Mouse (Mus musculus) heart, postnatal 14 days (tissue): ENCODE results near the gene Clpp. TPM values are rescaled to one million over a fixed set of nuclear protein-coding genes. Genes with fewer than 3 reads are reported as not detected.
A peak's percentile ranks its signal among the peaks of the same experiment; 100 is the strongest.

Source experiments
- DNase-seq, 2 experiments: peaks; one replicate each; pipeline ENCODE4 v3.0.0; 2021 to 2022
- intact Hi-C: fragments of 180-260 bp; cut with DNase I; formaldehyde crosslinking; loops from one replicate; pipeline ENCODE4 v1.15.1; 2025
- total RNA-seq, 2 experiments: library from RNA; stranded (reverse); gene quantifications; 2 replicates each; pipeline ENCODE4 v1.2.3; 2021

Gene Clpp
- total RNA-seq, 2 experiments from 2014 or later: 57.3 to 64.0 TPM

DNA sequence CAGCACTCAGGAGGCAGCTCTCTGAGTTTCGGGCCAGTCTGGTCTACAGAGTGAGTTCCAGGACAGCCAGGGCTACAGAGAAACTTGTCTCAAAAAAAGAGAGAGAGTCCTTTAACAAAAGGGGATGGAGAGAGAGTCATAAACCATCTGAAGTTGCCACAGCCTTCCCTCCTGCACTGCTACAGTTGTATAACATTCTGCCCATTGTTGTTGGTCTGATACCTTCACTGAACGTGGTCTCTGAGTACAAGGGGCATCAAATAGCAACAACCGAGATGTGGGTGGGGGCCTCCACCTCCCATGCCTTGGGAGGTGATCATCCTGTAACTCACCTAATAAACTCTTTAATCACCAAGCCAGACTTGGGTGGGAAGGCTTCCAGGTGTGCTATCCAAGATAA lies 4.4 kb upstream of the Clpp start:
- no peak for DNase-seq
- intact Hi-C loops: no loop called here

DNA sequence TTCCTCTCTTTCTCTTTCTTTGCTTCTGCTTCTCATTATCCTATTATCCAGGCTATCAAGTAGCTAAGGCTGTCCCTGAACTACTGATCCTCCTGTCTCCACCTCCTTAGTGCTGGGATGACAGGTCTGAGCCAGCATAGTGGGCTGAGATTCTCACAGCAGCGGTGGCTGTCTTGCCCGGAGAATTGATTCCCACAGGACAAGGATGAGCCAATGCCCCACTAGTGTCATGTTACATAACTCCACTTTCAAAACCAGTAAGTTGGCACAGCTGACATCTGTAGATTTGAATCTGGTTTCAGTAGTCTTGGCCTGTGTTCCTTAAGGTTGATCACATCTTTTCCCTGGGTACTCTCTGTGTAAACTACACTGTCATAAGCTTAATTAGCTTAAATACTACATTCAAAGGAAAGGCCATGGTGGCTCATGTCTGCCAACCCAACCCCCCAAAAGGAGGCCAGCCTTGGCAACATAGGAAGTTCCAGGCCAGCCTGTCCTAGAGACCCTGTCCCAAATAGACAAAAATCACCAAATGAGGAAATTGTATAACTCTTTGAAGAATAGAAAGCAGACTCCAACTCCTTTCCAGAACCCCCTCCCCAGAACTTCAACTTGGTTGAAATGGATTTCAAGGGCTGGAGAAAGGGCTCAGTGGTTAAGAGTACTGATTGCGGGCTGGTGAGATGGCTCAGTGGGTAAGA lies 3.9 kb upstream of the Clpp start:
- intact Hi-C loops: no loop called here
- no peak for DNase-seq

DNA sequence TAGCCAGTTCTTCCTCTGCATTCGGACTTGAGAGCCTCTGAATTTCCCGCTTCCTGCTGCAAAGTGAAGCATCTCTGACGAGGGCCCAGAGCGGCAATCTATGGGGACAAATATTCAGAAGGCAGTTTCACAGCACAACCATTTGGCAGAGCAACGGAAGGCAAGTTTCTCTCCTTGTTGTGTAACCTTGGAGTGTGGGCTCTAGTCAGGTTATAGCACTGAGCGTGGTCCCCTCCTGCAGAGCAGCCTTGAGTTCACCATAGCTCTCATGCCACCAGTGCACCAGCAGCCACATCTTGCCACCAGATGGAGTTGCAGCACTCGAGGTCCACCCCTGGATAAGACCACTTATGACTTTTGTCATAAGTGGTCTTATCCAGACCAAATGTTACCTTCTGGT lies 1.7 kb upstream of the Clpp start:
- intact Hi-C loops: loop anchor here (2.0 kb wide), 1 partner anchor 54 kb away; the partner anchor contains the start of gene Mllt1
- peak in 1 of 2 experiments; percentile 1 for DNase-seq

GRCm38 (mm10) chr17:56988921-56989430 lies 1.1 kb upstream of the Clpp start:
- no peak for DNase-seq
- intact Hi-C loops: loop anchor here (2.0 kb wide), 1 partner anchor 54 kb away; the partner anchor contains the start of gene Mllt1

DNA sequence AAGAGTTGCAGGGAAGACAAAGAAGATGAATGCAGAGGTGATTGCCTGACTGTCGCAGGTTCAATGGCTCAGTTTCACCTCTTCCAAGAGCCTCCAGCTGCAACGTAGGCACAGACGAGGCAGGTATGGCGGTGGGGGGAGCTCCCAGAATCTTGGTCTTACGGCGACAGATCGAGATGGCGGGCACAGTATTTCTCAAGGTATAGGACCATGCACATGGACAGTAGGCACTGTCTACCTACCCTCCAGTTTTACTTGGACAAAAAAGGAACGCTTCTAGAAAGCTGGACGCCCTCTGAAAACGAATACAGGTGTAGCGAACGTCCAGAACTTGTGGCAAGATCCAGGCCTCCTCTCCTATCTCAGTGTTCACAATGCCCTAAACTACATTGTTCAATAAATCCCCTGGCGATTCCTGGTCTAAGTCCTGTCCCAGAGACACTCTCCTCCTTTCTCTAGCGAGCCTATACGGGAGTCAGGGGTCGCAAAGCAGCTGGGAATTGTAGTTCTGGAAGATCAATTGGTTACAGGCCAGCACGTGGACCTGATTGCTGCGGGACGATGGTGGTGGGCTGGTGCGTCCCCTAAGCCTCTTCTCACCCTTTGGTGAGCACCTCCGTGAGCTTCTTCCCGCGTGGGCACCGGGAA lies 514 bp upstream of the Clpp start:
- DNase-seq: peak in 1 of 2 experiments; percentile 78
- intact Hi-C loops: loop anchor here (2.0 to 10.0 kb wide), 4 partner anchors 21 to 255 kb away; partner anchors contain the start of genes Gm17949, Gpr108, Gtf2f1 and Mllt1

DNA sequence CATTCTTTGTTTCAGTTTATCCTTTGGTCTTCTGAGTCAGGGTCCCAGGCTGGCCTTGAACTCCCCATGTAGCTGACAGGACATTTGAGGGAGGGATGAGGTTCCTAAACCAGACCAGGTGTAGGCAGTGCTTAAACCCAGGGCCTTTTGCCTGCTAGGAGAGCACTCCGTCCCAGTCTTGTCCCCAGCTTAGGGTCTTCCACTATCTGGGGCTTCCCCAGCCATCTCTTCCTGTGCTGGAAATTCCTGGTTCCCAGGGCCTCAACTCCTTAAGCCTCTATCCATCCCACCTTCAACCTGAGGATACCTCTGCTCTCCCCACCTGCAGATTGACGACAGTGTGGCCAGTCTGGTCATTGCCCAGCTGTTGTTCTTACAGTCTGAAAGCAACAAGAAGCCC lies 861 bp downstream of the Clpp start:
- intact Hi-C loops: loop anchor here (2.0 to 10.0 kb wide), 3 partner anchors 20 to 254 kb away; partner anchors contain the start of genes Gm17949, Gpr108, Gtf2f1 and Rfx2
- no peak for DNase-seq

DNA sequence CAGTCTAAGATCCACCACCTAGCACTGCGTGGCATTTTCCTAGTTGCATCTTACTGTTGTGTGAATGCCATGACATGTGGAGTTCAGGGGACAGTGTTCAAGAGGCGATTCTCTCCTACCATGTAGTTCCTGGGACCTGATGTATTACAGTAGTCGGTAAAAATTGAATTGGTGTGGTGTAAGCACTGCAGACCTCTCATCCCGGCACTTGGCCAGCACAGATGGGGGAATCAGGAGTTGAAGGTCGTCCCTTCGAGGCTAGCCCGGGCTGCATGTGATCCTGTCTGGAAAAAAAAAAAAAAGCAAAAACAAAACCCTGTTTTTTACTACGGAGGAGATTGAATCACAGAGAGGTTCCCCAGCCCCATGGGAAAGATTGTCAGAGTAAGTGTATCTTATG lies 4.9 kb downstream of the Clpp start:
- no peak for DNase-seq
- intact Hi-C loops: loop anchor here (5.0 to 10.0 kb wide), 2 partner anchors 62 to 250 kb away; partner anchors contain the start of genes Crb3, Gpr108, Slc25a23 and Trip10

DNA sequence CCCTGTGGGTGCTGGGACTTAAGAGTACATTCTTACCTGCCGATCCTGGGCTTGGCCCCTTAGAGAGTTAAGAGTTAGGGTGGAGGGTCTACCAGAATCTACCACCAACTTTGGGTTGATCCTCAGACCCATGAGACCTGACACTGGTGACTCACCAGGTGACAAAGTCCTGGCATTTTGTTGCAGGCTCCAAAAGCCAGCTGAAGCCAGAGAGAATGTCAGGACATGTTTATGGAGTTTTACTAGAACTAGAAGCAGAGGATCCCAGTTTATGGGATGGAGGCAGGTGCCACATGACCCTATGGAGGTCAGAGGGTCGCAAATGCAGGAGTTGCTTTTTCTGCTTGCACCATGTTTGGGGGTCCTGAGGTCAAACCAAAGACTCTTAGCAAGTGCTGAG lies 6.4 kb downstream of the Clpp start:
- intact Hi-C loops: loop anchor here (2.0 to 10.0 kb wide), 3 partner anchors 61 to 338 kb away; partner anchors contain the start of genes Crb3, Gpr108, Slc25a23 and Trip10

DNA sequence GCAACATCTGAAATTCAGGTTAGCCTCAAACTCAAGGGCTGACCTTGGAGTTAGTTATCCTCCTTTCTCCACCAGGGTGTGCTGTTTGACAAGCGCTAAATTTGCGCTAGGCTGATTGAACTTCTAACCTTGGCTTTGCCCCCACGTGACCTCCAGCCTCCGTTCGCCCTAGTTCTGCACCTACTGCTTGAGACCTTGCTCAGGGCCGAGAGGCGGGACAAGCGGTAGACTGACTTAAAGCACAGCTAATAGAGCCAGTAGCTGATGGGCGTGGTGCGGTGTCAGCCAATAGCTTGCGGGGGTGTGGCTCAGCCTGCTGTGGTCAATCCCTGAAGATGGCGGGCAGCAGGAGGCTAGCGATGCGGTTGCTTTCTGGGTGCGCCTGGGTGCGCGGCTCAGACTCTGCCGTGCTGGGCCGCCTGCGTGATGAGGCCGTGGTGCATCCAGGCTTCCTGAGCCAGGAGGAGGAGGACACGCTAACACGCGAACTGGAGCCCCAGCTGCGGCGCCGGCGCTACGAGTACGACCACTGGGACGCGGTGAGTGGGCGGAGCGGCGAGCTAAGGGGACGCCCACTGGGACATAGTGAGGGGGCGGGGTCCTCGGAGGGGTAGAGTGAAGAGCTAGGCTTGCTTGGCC lies 7.0 kb downstream of the Clpp start, which contains the start of gene Alkbh7:
Alkbh7 (plus strand) TSS at position 311 of the 639 bp plus-strand sequence.
- peak; percentile 93 to 94 for DNase-seq
- intact Hi-C loops: loop anchor here (1.0 to 10.0 kb wide), 4 partner anchors 60 to 338 kb away; partner anchors contain the start of genes Crb3, Gpr108, Slc25a23 and Trip10

More for the DNA sequence above, 6.4 kb downstream of the Clpp start:
- DNase-seq: no peak

DNA sequence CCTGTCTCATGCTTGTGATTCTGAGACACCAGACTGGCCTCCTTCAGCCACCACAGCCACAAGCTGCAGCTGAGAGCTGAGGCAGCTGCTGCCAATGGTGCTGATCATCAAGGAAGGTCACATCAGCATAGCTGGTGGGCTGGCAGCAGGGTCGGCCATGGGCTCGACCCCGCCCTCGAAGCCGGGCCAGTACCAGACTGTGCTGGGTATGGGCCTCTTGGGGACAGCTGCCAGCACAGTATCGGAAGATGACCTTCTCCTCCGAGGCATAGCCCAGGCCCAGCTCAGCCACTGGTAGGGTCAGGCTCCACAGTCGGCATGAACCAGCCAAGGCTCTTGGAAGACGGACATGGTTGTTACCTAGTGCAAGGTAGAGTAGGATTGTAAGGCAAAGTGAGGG lies 9.3 kb downstream of the Clpp start:
- intact Hi-C loops: loop anchor here (5.0 to 10.0 kb wide), 2 partner anchors 58 to 245 kb away; partner anchors contain the start of genes Crb3, Gpr108, Slc25a23 and Trip10

GRCm38 (mm10) chr17:56999968-57000609 lies 10.0 kb downstream of the Clpp start, which contains the start of gene Pspn:
Gene Pspn, minus strand, starts transcription at chr17:57000018.
- no peak for DNase-seq

More for the DNA sequence above, 9.3 kb downstream of the Clpp start:
- DNase-seq: no peak

DNA sequence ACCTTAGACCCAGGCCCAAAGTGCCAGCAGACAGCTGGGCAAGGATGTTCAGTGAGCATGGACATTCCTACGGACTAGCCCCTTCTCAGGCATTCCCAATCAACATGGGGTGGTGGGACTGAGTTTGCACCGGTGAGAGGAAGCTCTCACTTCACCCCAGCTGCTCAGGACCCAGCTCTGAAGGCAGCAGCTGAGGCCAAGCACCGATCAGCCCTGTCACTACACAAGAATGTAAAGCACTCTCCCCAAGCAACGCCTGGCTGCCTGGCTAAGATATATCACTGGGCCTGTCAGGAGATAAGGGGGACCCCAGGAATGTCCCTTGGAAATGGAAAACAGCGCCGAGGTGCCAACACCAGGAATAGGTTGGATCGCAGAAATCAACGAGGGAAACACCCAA lies 11.1 kb downstream of the Clpp start:
- no peak for DNase-seq
- intact Hi-C loops: no loop called here

More at GRCm38 (mm10) chr17:56999968-57000609, 10.0 kb downstream of the Clpp start, which contains the start of gene Pspn:
- intact Hi-C loops: loop anchor here (5.0 to 10.0 kb wide), 2 partner anchors 57 to 245 kb away; partner anchors contain the start of genes Crb3, Gpr108, Slc25a23 and Trip10

DNA sequence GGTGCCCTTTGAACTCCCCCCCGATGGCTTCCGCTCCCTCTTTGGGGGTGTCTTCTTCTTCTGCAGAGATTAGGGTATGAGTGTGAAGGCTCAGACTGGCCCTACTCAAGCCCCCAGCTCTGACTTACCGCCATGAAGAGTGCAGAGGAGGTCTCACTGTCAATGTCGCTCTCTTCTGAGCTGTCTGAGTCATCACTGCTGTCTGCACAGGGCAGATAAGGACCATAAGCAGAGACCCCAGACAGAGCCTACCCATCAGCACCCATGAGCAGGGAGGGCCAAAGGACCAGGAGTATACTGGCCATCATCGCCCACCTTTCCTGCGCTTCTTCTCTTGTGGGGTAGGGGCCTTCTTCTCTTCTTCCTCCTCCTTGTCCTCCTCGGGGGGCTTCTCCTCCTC lies 13.9 kb downstream of the Clpp start:
- intact Hi-C loops: no loop called here
- DNase-seq: no peak

GRCm38 (mm10) chr17:57007137-57007905 lies 17.2 kb downstream of the Clpp start:
- intact Hi-C loops: no loop called here
- DNase-seq: no peak

GRCm38 (mm10) chr17:57010911-57011235 lies 20.8 kb downstream of the Clpp start:
- intact Hi-C loops: loop anchor here (1.0 to 5.0 kb wide), 3 partner anchors 19 to 236 kb away; partner anchors contain the start of genes Clpp, Gpr108 and Trip10
- no peak for DNase-seq

DNA sequence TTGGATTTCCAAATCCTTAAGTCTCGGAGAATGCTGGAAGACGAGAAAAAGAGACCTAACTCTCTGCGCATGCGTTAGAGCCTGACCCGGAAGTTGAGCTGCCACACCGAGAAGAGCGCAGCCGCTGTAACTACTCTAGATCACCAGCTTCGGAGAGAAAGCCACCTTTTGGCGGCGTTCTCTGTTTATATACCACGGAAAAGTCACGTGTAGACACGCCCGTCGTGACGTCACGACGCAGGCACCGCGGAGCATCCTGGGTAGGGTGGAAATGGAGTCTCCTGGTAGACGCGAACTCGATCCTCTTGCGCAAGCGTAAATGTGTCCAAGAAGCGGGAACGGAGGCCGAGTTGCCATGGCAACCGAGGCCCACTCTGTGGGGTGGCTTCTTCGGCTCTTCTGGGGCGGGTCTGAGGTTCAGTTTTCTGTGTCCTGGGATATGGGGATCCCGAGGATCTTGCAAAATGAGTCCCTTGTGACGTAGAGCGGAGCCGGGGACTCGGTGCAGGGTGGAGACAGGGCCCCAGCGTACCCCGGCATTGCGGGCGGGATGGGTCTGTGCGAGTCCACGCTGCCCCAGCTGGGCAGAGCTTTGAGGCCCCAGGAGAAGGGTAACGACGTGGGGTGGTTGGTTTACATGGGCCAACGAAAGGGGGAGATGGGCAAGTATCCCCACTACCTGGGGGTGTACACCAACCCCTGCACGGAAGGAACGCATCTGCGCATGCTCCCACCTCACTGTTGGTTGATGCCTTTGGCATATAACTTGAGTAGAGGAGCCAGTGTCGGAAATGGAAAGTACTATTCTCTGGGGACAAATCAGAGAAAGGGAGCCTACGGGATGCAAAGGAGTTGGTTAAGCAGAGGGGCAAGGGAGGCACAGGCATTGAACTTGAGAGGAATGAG lies 21.4 kb downstream of the Clpp start, which contains the start of the genes Gtf2f1 and Gm17949:
Gtf2f1 (minus strand) TSS at position 53 of the 906 bp plus-strand sequence.
Gm17949 (plus strand) TSS at position 234 of the 906 bp plus-strand sequence.
- DNase-seq: peak; percentile 90 to 92
- intact Hi-C loops: loop anchor here (1.0 to 5.0 kb wide), 3 partner anchors 19 to 236 kb away; partner anchors contain the start of genes Clpp, Gpr108 and Trip10

DNA sequence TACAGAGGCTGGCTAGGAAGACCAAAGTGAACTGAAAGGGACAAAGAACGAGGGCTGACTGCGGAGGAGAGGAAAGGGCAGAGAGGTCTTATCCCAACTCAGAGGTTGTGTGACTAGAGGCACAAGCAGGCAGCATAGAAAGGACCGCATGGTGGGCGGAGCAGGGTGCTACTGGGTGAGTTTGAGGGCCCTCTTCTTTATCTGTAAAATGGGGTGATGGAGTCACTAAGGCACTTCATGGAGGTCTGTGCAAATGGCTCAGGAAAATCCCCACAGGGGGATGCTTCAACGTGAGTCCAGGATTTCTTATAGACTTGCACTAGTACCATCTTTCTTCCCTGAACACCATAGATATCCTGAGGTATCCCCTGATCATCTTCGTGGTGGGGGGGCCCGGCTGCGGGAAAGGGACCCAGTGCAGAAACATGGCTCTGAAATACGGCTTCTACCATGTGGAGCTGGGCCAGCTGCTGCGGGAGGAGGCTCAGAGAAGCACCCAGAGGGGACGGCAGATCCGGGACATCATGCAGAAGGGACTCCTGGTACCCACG lies 22.2 kb downstream of the Clpp start:
- no peak for DNase-seq
- intact Hi-C loops: loop anchor here (5.0 kb wide), 1 partner anchor 235 kb away; the partner anchor contains the start of genes Gpr108 and Trip10
